Mouse (Mus musculus) adrenal gland, postnatal 25 days (tissue): Measurements from ENCODE around the gene Gstm1. TPM values are rescaled to one million over a fixed set of nuclear protein-coding genes. Genes with fewer than 3 reads are reported as not detected.
A peak's percentile ranks its signal among the peaks of the same experiment; 100 is the strongest.

Experiments used
- DNase-seq: peaks from one replicate; pipeline ENCODE4 v3.0.0; 2021; ENCODE audit warnings: mixed read lengths
- total RNA-seq: library from RNA; stranded (reverse); gene quantifications from 2 replicates; pipeline ENCODE4 v1.2.3, GENCODE M21; 2021

Gene Gstm1
- total RNA-seq, 1 experiment from 2014 or later: 277 TPM

DNA sequence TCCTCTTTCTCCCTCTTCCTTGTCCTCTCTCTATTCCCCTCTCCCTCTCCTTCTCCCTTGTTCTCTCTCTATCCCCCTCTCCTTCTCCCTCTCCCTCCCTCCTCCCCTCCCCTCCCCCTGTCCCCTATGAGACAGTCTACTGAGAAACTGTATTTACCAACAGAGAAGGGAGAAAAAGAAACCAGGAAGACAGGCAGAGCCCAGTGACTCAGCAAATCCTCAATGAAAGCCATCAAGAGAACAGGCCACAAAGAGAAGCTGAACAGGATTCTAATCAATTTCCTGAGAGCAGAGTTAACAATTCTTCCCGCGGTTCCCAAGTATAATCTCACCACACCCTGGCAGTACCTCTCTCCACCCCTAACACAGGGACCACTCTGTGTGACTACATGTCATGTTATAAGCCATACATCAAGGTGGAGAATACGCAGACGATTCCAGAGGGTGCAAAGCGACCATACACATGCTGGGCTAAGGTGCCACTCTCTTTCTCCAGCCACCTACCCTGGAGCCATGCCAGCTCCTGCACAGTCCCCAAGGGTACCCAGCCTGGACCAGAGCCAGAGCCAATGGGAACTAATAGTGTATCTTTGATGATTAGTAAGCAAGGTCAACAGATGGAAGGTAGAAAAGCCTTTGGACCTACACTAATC, 53.0 kb downstream of the Gstm1 start:
- DNase-seq: peak; percentile 36

GRCm38 (mm10) chr3:107964026-107964425, 53.7 kb downstream of the Gstm1 start:
- DNase-seq: no peak

Other genes starting within 250 kb of the Gstm1 start
- gene Eps8l3, start 140.7 kb downstream of the Gstm1 start, total RNA-seq: not detected in 2 replicates
- 25.8 and 27.8 TPM in 2 replicates for gene Gstm5, start 122.2 kb downstream of the Gstm1 start, total RNA-seq
- 152 and 157 TPM in 2 replicates for gene Gstm7, start 86.2 kb downstream of the Gstm1 start, total RNA-seq
- gene Gstm6, start 74.2 kb downstream of the Gstm1 start, total RNA-seq: 5.9 and 7.1 TPM in 2 replicates
- gene Gstm3, start 48.7 kb downstream of the Gstm1 start, total RNA-seq: not detected in 2 replicates
- 131 and 136 TPM in 2 replicates for gene Gstm2, start 31.5 kb downstream of the Gstm1 start, total RNA-seq
- 13.2 and 17.1 TPM in 2 replicates for gene Gstm4, start 26.9 kb upstream of the Gstm1 start, total RNA-seq
- 178 and 283 TPM in 2 replicates for gene Ampd2, start 68.7 kb upstream of the Gstm1 start, total RNA-seq
- 13.2 and 13.4 TPM in 2 replicates for gene Gnat2, start 74.8 kb upstream of the Gstm1 start, total RNA-seq
- gene Gnai3, start 128.2 kb upstream of the Gstm1 start, total RNA-seq: 136 and 143 TPM in 2 replicates
- 0.49 TPM in 1 of 2 replicates, not detected in the other for gene Gpr61, start 136.9 kb upstream of the Gstm1 start, total RNA-seq
- 21.0 and 24.7 TPM in 2 replicates for gene Amigo1, start 168.4 kb upstream of the Gstm1 start, total RNA-seq
- gene Cyb561d1, start 183.2 kb upstream of the Gstm1 start, total RNA-seq: 8.7 and 12.1 TPM in 2 replicates
- 12.8 and 15.1 TPM in 2 replicates for gene Atxn7l2, start 193.0 kb upstream of the Gstm1 start, total RNA-seq
- 0.15 and 0.38 TPM in 2 replicates for gene Sypl2, start 208.7 kb upstream of the Gstm1 start, total RNA-seq
- gene Psma5, start 239.0 kb upstream of the Gstm1 start, total RNA-seq: 74.3 and 95.5 TPM in 2 replicates